Mouse (Mus musculus): ENCODE measurements around the gene Itgb5. TPM values are rescaled to one million over a fixed set of nuclear protein-coding genes. Genes with fewer than 3 reads are reported as not detected.

Gene Itgb5
- total and polyA plus RNA-seq, 3 experiments, result 0.27 to 0.58 TPM; not detected in 1

- Histone ChIP-seq H3K4me1 (ENCODE audit: control insufficient read depth in 1 of 2, insufficient read depth in 2 of 2, low read length in 2 of 2) (no peaks in the 10 kb centered on the region), H3K79me2 (ENCODE audit: control insufficient read depth, insufficient read depth, low read length, poor library complexity) (no peaks in the 10 kb centered on the region), H3K9me3 (replicated peaks; ENCODE audit: insufficient read depth, low read length) (no peaks in the 10 kb centered on the region), H3K36me3 (ENCODE audit: control insufficient read depth in 1 of 2, insufficient read depth in 2 of 2, low read length in 2 of 2) (no peaks in the 10 kb centered on the region), H3K9ac (ENCODE audit: control insufficient read depth, low read depth, low read length, poor library complexity, severe bottlenecking) (no peak overlapping the region), H3K27me3 (ENCODE audit: control insufficient read depth in 1 of 2, insufficient read depth in 2 of 2, low read length in 2 of 2) (peaks cover 4 to 9% of the 10 kb centered on the region in 2 experiments), H3K27ac (ENCODE audit: control insufficient read depth, low read depth, low read length) (no peak overlapping the region), H3K4me3 (ENCODE audit: control insufficient read depth in 1 of 2, insufficient read depth in 1 of 2, low read depth in 2 of 2, low read length in 2 of 2) (no peak overlapping the region)
- no peak for DNase-seq (ENCODE audit: low read depth, low spot score)
- no peak for TF ChIP-seq ZC3H11A (IDR thresholded peaks at IDR 0.05; ENCODE audit: low read depth, low read length)
- TF ChIP-seq UBTF (IDR thresholded peaks at IDR 0.05; ENCODE audit: borderline replicate concordance, insufficient read depth, low read depth, low read length), result no peak
- TF ChIP-seq SIN3A (IDR thresholded peaks at IDR 0.05; ENCODE audit: low read length), result no peak
- TF ChIP-seq MYB (IDR thresholded peaks at IDR 0.05; ENCODE audit: low read depth, low read length), result no peak
- no peak for TF ChIP-seq ETS1 (IDR thresholded peaks at IDR 0.05; ENCODE audit: low read depth, low read length)
- no peak for TF ChIP-seq RAD21 (IDR thresholded peaks at IDR 0.05; ENCODE audit: low read depth, low read length)
- no peak for TF ChIP-seq MAFK (IDR thresholded peaks at IDR 0.05; ENCODE audit: borderline replicate concordance, low read depth, low read length)
- TF ChIP-seq ZKSCAN1 (IDR thresholded peaks at IDR 0.05; ENCODE audit: low read depth, low read length), result no peak
- TF ChIP-seq ZNF384 (IDR thresholded peaks at IDR 0.05; ENCODE audit: low read depth, low read length), result no peak
- no peak for TF ChIP-seq POLR2AphosphoS5 (IDR thresholded peaks at IDR 0.05; ENCODE audit: borderline replicate concordance, low read depth, low read length)
- TF ChIP-seq USF1 (IDR thresholded peaks at IDR 0.05; ENCODE audit: low read depth, low read length), result no peak
- no peak for TF ChIP-seq GABPA (IDR thresholded peaks at IDR 0.05; ENCODE audit: low read depth, low read length)
- TF ChIP-seq NRF1 (IDR thresholded peaks at IDR 0.05; ENCODE audit: insufficient read depth, low read depth, low read length, poor library complexity, severe bottlenecking), result no peak
- no peak for TF ChIP-seq HCFC1 (IDR thresholded peaks at IDR 0.05; ENCODE audit: low read depth, low read length)
- no peak for TF ChIP-seq EP300 (IDR thresholded peaks at IDR 0.05; ENCODE audit: low read depth in 1 of 2, low read length in 2 of 2)
- TF ChIP-seq SMC3 (IDR thresholded peaks at IDR 0.05; ENCODE audit: low read depth, low read length), result no peak
- TF ChIP-seq ZMIZ1 (IDR thresholded peaks at IDR 0.05; ENCODE audit: low read depth, low read length), result no peak
- TF ChIP-seq POLR2AphosphoS2 (IDR thresholded peaks at IDR 0.05; ENCODE audit: low read length), result no peak
- no peak for TF ChIP-seq MAX (IDR thresholded peaks at IDR 0.05; ENCODE audit: low read length)
These were observed 42.5 kb downstream of the Itgb5 start for GRCm38 (mm10) chr16:33871865-33872443.

- no peak overlapping the region for H3K27ac ChIP-seq (ENCODE audit: control insufficient read depth, low read depth, low read length)
- no peak for DNase-seq (ENCODE audit: low read depth, low spot score)
- TF ChIP-seq CHD1 (IDR thresholded peaks at IDR 0.05; ENCODE audit: low read depth, low read length) (no peak), TBP (IDR thresholded peaks at IDR 0.05; ENCODE audit: low read depth, low read length) (no peak), MXI1 (IDR thresholded peaks at IDR 0.05; ENCODE audit: low read depth, low read length) (no peak)
These were observed 43.8 kb downstream of the Itgb5 start for GRCm38 (mm10) chr16:33873282-33873681.

More at GRCm38 (mm10) chr16:33873282-33873681, 43.8 kb downstream of the Itgb5 start:
- Histone ChIP-seq H3K4me3 (ENCODE audit: control insufficient read depth in 1 of 2, insufficient read depth in 1 of 2, low read depth in 2 of 2, low read length in 2 of 2) (no peak overlapping the region), H3K79me2 (ENCODE audit: control insufficient read depth, insufficient read depth, low read length, poor library complexity) (no peaks in the 10 kb centered on the region), H3K27me3 (ENCODE audit: control insufficient read depth in 1 of 2, insufficient read depth in 2 of 2, low read length in 2 of 2) (peaks cover 5 to 9% of the 10 kb centered on the region in 2 experiments), H3K4me1 (ENCODE audit: control insufficient read depth in 1 of 2, insufficient read depth in 2 of 2, low read length in 2 of 2) (no peaks in the 10 kb centered on the region), H3K36me3 (ENCODE audit: control insufficient read depth in 1 of 2, insufficient read depth in 2 of 2, low read length in 2 of 2) (no peaks in the 10 kb centered on the region), H3K9ac (ENCODE audit: control insufficient read depth, low read depth, low read length, poor library complexity, severe bottlenecking) (no peak overlapping the region), H3K9me3 (replicated peaks; ENCODE audit: insufficient read depth, low read length) (no peaks in the 10 kb centered on the region)
